Mouse (Mus musculus): ENCODE data around the gene Dph1. TPM values are rescaled to one million over a fixed set of nuclear protein-coding genes. Genes with fewer than 3 reads are reported as not detected.

Gene Dph1
- total and polyA plus RNA-seq, 3 experiments, result 4.7 to 61.5 (median 6.1) TPM

DNA sequence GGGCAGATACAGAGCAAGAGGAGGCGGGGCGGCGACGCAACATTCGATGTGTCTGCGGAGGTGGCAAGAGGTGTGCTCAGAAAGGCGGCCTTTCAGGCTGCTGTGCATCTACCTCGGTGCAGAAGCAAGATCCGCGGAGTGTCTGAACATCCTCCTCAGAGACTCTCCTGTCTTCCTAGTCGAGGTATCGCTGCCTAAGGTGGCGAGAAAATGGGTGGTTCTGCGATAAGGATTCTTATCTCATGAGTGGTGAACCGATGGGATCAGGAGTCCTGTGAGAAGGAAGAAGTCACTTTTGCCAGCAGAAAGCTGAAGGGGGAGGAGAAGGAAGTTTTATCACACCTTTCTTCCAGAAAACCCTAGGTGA, 17.3 kb downstream of the Dph1 start:
- H3K9me3 ChIP-seq (replicated peaks), result peaks cover 28% of the 10 kb centered on the region
- H3K27me3 ChIP-seq (ENCODE audit: insufficient read depth, low read length), result peaks cover 47% of the 10 kb centered on the region
- DNase-seq (ENCODE audit: low spot score) (no peak), ATAC-seq (ENCODE audit: extremely low read depth, insufficient number of reproducible peaks, low FRiP score, poor library complexity, severe bottlenecking) (no peak)
- peaks cover 28% of the 10 kb centered on the region for H3K36me3 ChIP-seq (replicated peaks)
- peaks cover 48% of the 10 kb centered on the region for H3K4me1 ChIP-seq (ENCODE audit: insufficient read depth, low read depth, low read length)
- peak overlapping the region; percentile 73 for H3K4me3 ChIP-seq (ENCODE audit: low read depth, low read length)
- TF ChIP-seq POLR2AphosphoS5 (IDR thresholded peaks at IDR 0.05; ENCODE audit: insufficient replicate concordance, low read depth, low read length), result no peak
- TF ChIP-seq TAL1 (conservative IDR thresholded peaks at IDR 0.05; ENCODE audit: low read depth, low read length), result no peak
- no peak for TF ChIP-seq CTCF (IDR thresholded peaks at IDR 0.05; ENCODE audit: low read depth, low read length)
- TF ChIP-seq GATA1 (IDR thresholded peaks at IDR 0.05; ENCODE audit: borderline replicate concordance, low read length), result no peak
- no peak for TF ChIP-seq GATA2 (IDR thresholded peaks at IDR 0.05; ENCODE audit: borderline replicate concordance, low read depth, low read length)

DNA sequence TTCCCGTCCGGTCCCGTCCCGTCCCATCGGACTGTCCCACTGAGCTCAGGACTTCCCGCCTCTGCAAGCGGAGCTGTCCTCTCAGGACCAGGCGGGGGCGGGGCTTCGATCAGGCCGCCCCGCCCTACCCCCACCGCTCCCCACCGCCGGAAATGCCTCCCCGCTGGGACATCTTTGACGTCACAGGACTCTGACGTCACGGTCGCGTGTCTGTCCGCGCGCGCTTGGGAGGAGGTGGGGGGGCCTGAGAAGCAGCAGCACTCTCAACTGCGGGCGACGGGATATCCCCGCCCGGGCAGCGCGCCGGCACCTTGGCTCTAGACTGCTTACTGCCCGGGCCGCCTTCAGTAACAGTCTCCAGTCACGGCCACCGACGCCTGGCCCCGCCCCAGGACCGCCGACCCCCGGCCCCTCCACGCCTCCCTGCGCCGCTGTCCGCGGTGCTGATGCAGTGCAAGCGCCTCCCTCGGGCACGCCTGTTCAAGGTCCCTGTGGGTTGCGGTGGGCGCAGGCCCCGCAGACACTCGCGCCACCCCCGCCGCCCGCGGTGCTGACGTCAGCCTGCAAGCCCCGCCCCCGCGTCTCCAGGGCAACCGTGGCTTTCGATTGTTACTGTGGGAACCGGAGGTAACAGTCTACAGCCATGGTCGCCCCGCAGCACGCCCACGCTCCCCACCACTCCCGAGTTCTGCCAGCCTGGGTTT, 17.8 kb downstream of the Dph1 start:
- peaks cover 46% of the 10 kb centered on the region for H3K4me1 ChIP-seq (ENCODE audit: insufficient read depth, low read depth, low read length)
- peak overlapping the region; percentile 73 for H3K4me3 ChIP-seq (ENCODE audit: low read depth, low read length)
- ATAC-seq (ENCODE audit: extremely low read depth, insufficient number of reproducible peaks, low FRiP score, poor library complexity, severe bottlenecking), result no peak
- H3K9me3 ChIP-seq (replicated peaks), result peaks cover 34% of the 10 kb centered on the region
- DNase-seq (ENCODE audit: low spot score), result peak; percentile 85
- peaks cover 49% of the 10 kb centered on the region for H3K27me3 ChIP-seq (ENCODE audit: insufficient read depth, low read length)
- TF ChIP-seq CTCF (IDR thresholded peaks at IDR 0.05; ENCODE audit: low read depth, low read length) (no peak), POLR2AphosphoS5 (IDR thresholded peaks at IDR 0.05; ENCODE audit: insufficient replicate concordance, low read depth, low read length) (no peak), GATA1 (IDR thresholded peaks at IDR 0.05; ENCODE audit: borderline replicate concordance, low read length) (no peak), GATA2 (IDR thresholded peaks at IDR 0.05; ENCODE audit: borderline replicate concordance, low read depth, low read length) (no peak), TAL1 (conservative IDR thresholded peaks at IDR 0.05; ENCODE audit: low read depth, low read length) (no peak)
- peaks cover 27% of the 10 kb centered on the region for H3K36me3 ChIP-seq (replicated peaks)

DNA sequence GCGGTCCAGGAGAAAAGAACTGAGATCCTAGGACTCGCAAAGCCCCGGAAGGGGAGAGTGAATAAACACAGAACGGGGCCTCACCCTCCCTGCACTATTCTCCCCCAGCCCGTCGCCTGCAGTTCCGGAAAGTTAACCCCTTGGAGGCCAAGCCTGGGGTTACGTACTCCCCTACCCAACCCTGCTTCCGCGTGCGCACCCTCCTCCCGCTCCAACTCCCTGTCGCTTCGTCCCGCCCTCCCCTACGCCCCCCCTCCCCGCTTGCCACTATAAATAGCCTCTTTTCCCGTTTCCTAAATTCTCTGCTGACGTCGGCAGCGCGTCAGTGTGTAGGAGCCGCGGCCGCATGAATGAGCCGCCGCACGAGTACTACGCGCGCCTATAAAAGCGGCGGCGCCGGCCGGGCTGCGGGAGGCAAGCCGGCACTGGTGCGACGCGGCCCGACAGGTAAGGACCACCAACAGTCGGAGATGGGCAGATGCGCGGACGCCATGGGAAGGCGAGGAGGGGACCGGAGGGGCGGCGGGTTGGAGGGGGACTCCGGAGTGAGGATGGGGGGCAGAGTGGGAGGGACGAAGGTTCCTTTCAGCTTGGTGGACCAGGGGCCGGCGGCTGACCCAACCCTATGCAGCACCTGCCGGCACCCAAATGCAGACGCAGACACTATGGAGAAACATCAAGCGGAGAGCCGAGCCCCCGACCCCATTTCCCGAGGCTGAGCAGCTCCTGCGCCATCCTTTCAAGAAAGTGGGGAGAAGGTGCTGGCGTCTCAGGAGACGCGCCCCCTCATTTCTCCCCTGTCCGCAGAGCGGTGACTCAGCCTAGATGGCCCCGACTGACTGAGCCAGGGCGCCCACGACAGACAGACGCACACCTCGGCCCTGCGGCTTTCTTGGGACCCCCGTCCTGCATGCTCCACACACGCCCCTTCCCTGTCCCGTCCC, 18.6 kb downstream of the Dph1 start:
- DNase-seq (ENCODE audit: low spot score), result no peak
- no peak for ATAC-seq (ENCODE audit: extremely low read depth, insufficient number of reproducible peaks, low FRiP score, poor library complexity, severe bottlenecking)
- H3K4me1 ChIP-seq (ENCODE audit: insufficient read depth, low read depth, low read length), result peaks cover 38% of the 10 kb centered on the region
- peaks cover 20% of the 10 kb centered on the region for H3K36me3 ChIP-seq (replicated peaks)
- H3K4me3 ChIP-seq (ENCODE audit: low read depth, low read length), result peak overlapping the region; percentile 73
- H3K27me3 ChIP-seq (ENCODE audit: insufficient read depth, low read length), result peaks cover 52% of the 10 kb centered on the region
- no peak for TF ChIP-seq TAL1 (conservative IDR thresholded peaks at IDR 0.05; ENCODE audit: low read depth, low read length)
- no peak for TF ChIP-seq GATA2 (IDR thresholded peaks at IDR 0.05; ENCODE audit: borderline replicate concordance, low read depth, low read length)
- TF ChIP-seq GATA1 (IDR thresholded peaks at IDR 0.05; ENCODE audit: borderline replicate concordance, low read length), result no peak
- TF ChIP-seq POLR2AphosphoS5 (IDR thresholded peaks at IDR 0.05; ENCODE audit: insufficient replicate concordance, low read depth, low read length), result no peak
- TF ChIP-seq CTCF (IDR thresholded peaks at IDR 0.05; ENCODE audit: low read depth, low read length), result no peak
- H3K9me3 ChIP-seq (replicated peaks), result peaks cover 42% of the 10 kb centered on the region

DNA sequence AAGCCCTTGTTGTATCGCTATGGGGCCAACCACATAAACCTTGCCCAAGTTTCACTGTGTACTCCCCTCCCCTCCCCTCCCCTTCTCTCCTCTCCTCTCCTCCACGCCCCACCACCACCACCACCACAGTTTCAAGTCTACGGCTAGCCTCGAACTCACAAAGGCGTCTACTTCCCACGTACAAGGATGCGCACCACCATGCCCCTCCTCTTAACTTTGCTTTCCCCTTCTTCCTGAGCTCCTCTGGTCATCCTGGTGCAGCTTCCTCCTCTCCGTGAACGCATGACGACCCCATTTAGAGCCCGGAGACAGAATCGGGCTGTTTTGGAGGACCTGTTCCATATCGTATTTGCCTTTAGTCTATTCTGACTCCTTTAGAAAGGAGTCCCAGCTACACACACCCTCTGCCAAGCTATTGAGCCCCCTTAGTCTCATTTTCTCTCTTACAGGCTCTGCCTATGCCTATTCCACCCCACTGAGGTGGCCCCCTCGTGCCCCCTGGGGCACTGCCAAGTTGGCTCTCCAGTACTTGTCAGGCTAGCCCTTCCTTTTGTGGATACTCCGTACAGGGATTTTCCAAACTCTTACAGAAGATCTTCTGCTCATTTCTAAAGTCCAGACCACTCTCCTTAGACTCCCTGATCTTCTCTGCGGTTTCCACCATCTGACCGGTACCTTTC, 19.7 kb downstream of the Dph1 start:
- ATAC-seq (ENCODE audit: extremely low read depth, insufficient number of reproducible peaks, low FRiP score, poor library complexity, severe bottlenecking), result no peak

DNA sequence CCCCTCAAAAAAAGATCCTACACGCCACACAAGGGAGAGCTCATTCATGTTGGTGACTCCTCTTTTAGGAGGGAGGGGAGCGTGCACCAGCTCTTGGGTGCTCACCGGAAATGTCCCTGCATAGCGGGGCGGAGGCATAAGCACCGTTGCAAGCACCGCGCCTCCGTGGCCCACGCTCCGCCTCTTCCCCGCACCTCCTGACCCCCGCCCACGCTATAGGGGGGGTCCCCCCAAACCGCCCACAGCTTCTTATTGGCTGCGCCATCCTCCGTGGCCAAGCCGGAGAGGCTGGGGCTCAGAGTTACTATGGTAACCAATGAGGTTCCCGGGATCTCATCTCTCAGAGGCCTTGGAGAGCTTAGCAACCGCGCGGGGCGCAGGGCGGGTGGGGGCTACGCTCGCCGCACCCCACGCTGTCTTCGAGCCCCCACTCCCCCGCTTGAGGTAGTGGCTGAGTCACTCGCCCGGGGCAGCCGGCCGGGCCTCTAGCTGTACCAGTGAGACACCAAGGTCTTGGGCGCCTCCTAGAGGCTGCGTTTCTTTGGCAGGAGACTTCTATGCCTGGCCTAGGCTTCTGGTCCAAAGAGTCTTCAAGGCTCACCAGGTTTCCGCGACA, 20.8 kb downstream of the Dph1 start:
- ATAC-seq (ENCODE audit: extremely low read depth, insufficient number of reproducible peaks, low FRiP score, poor library complexity, severe bottlenecking) (peak; percentile 15; the same call in 1 of the 2 replicates), DNase-seq (ENCODE audit: low spot score) (peak; percentile 64)
- peaks cover 16% of the 10 kb centered on the region for H3K36me3 ChIP-seq (replicated peaks)
- H3K27me3 ChIP-seq (ENCODE audit: insufficient read depth, low read length), result peaks cover 58% of the 10 kb centered on the region
- TF ChIP-seq GATA1 (IDR thresholded peaks at IDR 0.05; ENCODE audit: borderline replicate concordance, low read length) (no peak), TAL1 (conservative IDR thresholded peaks at IDR 0.05; ENCODE audit: low read depth, low read length) (no peak), GATA2 (IDR thresholded peaks at IDR 0.05; ENCODE audit: borderline replicate concordance, low read depth, low read length) (no peak), POLR2AphosphoS5 (IDR thresholded peaks at IDR 0.05; ENCODE audit: insufficient replicate concordance, low read depth, low read length) (no peak)
- peaks cover 34% of the 10 kb centered on the region for H3K4me1 ChIP-seq (ENCODE audit: insufficient read depth, low read depth, low read length)
- H3K9me3 ChIP-seq (replicated peaks), result peaks cover 64% of the 10 kb centered on the region
- H3K4me3 ChIP-seq (ENCODE audit: low read depth, low read length), result peak overlapping the region; percentile 59; the same call in 1 of the 2 replicates

More for the DNA sequence above, 19.7 kb downstream of the Dph1 start:
- Histone ChIP-seq H3K27me3 (ENCODE audit: insufficient read depth, low read length) (peaks cover 54% of the 10 kb centered on the region), H3K4me3 (ENCODE audit: low read depth, low read length) (no peak overlapping the region), H3K36me3 (replicated peaks) (peaks cover 14% of the 10 kb centered on the region), H3K4me1 (ENCODE audit: insufficient read depth, low read depth, low read length) (peaks cover 30% of the 10 kb centered on the region), H3K9me3 (replicated peaks) (peaks cover 53% of the 10 kb centered on the region)
- TF ChIP-seq POLR2AphosphoS5 (IDR thresholded peaks at IDR 0.05; ENCODE audit: insufficient replicate concordance, low read depth, low read length) (no peak), GATA2 (IDR thresholded peaks at IDR 0.05; ENCODE audit: borderline replicate concordance, low read depth, low read length) (no peak), TAL1 (conservative IDR thresholded peaks at IDR 0.05; ENCODE audit: low read depth, low read length) (no peak), GATA1 (IDR thresholded peaks at IDR 0.05; ENCODE audit: borderline replicate concordance, low read length) (no peak), CTCF (IDR thresholded peaks at IDR 0.05; ENCODE audit: low read depth, low read length) (no peak)
- no peak for DNase-seq (ENCODE audit: low spot score)
